Mouse (Mus musculus): ENCODE measurements around the gene Nrgn. TPM values are rescaled to one million over a fixed set of nuclear protein-coding genes. Genes with fewer than 3 reads are reported as not detected.

Nrgn gene
- total and polyA plus RNA-seq, 3 experiments, result 149 to 2,443 (median 474) TPM

DNA sequence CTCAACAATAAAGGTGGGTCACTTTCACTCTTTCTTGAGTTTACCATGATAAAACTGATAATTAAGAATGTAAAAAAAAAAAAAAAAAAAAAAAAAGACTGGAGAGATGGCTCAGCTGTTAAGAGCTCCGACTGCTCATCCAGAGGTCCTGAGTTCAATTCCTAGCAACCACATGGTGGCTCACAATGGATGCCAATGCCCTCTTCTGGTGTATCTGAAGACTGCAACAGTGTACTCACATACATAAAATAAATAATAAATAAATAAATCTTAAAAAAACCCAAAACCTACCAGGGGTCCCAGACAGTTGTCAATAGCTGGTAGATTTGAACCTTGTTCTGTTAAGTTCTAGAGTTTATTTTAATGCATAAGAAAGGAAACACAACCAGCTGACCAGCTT, 5.8 kb downstream of the Nrgn start:
- H3K4me1 ChIP-seq (ENCODE audit: insufficient read depth, low read depth, low read length), result peaks cover 79% of the 10 kb centered on the region
- H3K9me3 ChIP-seq (replicated peaks), result no peaks in the 10 kb centered on the region
- no peak for ATAC-seq (ENCODE audit: extremely low read depth, insufficient number of reproducible peaks, low FRiP score, poor library complexity, severe bottlenecking)
- TF ChIP-seq CTCF (IDR thresholded peaks at IDR 0.05; ENCODE audit: low read depth, low read length), result no peak
- TF ChIP-seq GATA2 (IDR thresholded peaks at IDR 0.05; ENCODE audit: borderline replicate concordance, low read depth, low read length), result no peak
- no peak for TF ChIP-seq GATA1 (IDR thresholded peaks at IDR 0.05; ENCODE audit: borderline replicate concordance, low read length)
- no peak for TF ChIP-seq TAL1 (conservative IDR thresholded peaks at IDR 0.05; ENCODE audit: low read depth, low read length)
- TF ChIP-seq POLR2AphosphoS5 (IDR thresholded peaks at IDR 0.05; ENCODE audit: insufficient replicate concordance, low read depth, low read length), result no peak
- no peak overlapping the region for H3K4me3 ChIP-seq (ENCODE audit: low read depth, low read length)
- DNase-seq (ENCODE audit: low spot score), result no peak
- H3K36me3 ChIP-seq (replicated peaks), result peaks cover 76% of the 10 kb centered on the region
- H3K27me3 ChIP-seq (ENCODE audit: insufficient read depth, low read length), result no peaks in the 10 kb centered on the region

DNA sequence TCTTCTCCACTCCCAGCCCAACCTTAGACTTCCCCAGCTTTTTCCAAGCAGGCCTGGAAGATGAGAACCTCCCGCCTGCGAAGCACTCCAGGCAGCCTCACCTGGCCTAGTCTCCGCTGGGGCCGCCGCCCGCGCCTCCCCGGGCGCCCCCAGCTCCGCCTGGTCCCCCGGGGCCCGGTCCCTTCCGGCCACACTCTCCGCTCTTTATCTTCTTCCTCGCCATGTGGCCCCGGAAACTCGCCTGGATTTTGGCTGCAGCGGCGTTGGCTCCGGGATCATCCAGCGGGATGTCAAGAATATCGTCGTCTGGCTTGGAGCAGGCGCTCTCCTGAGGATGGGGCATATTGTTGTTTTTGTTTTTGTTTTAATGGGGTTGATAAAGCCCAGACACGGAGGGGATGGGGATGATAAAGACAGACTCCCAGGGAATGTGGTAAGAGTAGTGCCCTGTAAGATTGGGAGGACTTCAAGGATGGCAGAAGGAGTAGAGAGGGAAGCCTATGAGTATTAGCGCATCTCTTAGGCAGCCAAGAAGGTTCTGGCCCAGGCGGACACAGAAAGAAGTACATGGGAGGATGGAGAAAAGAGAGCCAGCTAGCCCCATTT, 6.8 kb downstream of the Nrgn start:
- ATAC-seq (ENCODE audit: extremely low read depth, insufficient number of reproducible peaks, low FRiP score, poor library complexity, severe bottlenecking) (no peak), DNase-seq (ENCODE audit: low spot score) (no peak)
- Histone ChIP-seq H3K4me1 (ENCODE audit: insufficient read depth, low read depth, low read length) (peaks cover 84% of the 10 kb centered on the region), H3K9me3 (replicated peaks) (no peaks in the 10 kb centered on the region), H3K27me3 (ENCODE audit: insufficient read depth, low read length) (no peaks in the 10 kb centered on the region), H3K4me3 (ENCODE audit: low read depth, low read length) (peak overlapping the region; percentile 31; the same call in 1 of the 2 replicates), H3K36me3 (replicated peaks) (peaks cover 77% of the 10 kb centered on the region)
- TF ChIP-seq CTCF (IDR thresholded peaks at IDR 0.05; ENCODE audit: low read depth, low read length) (no peak), GATA1 (IDR thresholded peaks at IDR 0.05; ENCODE audit: borderline replicate concordance, low read length) (no peak), POLR2AphosphoS5 (IDR thresholded peaks at IDR 0.05; ENCODE audit: insufficient replicate concordance, low read depth, low read length) (no peak), TAL1 (conservative IDR thresholded peaks at IDR 0.05; ENCODE audit: low read depth, low read length) (no peak), GATA2 (IDR thresholded peaks at IDR 0.05; ENCODE audit: borderline replicate concordance, low read depth, low read length) (no peak)

DNA sequence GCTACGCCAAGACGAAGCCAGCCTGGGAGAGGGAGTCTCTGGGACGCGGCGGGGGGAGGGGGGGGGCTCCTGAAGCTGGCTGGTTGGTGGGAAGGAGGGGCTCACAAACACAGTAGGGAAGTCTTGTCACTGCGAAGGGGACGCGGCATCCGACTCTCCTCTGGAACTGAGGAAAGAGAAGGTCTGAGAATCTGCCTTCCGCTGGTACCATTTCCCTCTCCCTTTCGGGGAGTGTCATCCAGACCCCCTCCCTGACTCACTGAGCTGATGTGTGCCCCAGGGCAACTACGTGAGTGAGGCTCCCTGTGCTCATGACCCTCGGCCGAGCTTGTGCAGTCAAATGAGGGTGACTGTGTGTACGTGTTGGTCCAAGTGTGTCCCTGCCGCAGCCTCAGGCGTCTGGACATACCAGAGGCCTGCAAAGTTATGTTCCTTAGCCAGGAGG, 7.5 kb downstream of the Nrgn start:
- peaks cover 73% of the 10 kb centered on the region for H3K36me3 ChIP-seq (replicated peaks)
- TF ChIP-seq POLR2AphosphoS5 (IDR thresholded peaks at IDR 0.05; ENCODE audit: insufficient replicate concordance, low read depth, low read length), result no peak
- TF ChIP-seq GATA1 (IDR thresholded peaks at IDR 0.05; ENCODE audit: borderline replicate concordance, low read length), result no peak
- TF ChIP-seq CTCF (IDR thresholded peaks at IDR 0.05; ENCODE audit: low read depth, low read length), result no peak
- no peak for TF ChIP-seq GATA2 (IDR thresholded peaks at IDR 0.05; ENCODE audit: borderline replicate concordance, low read depth, low read length)
- TF ChIP-seq TAL1 (conservative IDR thresholded peaks at IDR 0.05; ENCODE audit: low read depth, low read length), result no peak
- H3K27me3 ChIP-seq (ENCODE audit: insufficient read depth, low read length), result no peaks in the 10 kb centered on the region
- DNase-seq (ENCODE audit: low spot score) (no peak), ATAC-seq (ENCODE audit: extremely low read depth, insufficient number of reproducible peaks, low FRiP score, poor library complexity, severe bottlenecking) (no peak)
- H3K4me1 ChIP-seq (ENCODE audit: insufficient read depth, low read depth, low read length), result peaks cover 80% of the 10 kb centered on the region
- peak overlapping the region; percentile 60; the same call in 1 of the 2 replicates for H3K4me3 ChIP-seq (ENCODE audit: low read depth, low read length)
- H3K9me3 ChIP-seq (replicated peaks), result no peaks in the 10 kb centered on the region

DNA sequence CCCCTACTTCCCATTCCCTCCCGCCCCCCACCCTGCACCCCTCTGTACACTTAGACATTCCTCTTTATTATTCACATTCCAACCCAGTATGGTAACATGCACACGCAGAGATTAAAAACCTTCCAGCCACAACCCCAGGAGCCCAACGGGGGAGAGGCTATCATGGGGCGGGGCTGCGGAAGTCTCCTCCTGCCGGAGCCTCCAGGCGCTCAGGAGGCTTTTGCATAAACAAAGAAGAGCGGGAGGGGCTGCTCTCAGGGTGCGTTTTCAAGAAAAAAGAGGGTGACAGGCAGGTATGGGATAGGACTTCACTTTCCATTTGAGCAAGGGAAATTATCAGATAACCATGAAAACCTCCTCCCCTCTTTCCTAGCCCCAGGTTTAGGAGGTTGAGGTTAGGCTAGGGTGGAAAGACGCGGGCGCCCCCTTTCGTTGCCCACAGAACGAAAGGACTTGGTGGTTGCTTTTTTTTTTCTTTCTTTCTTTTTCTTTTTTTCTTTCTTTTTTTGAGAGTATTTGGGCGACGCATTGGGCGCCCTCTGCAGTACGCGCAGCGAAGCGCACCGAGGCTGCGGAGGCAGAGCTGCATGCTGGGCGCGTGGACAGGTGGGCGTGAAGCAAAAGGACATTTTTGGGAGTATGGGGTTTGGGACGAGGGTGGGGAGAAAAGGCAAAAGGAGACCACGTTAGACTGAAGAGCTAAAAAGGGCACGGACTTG, 8.1 kb downstream of the Nrgn start:
- TF ChIP-seq GATA1 (IDR thresholded peaks at IDR 0.05; ENCODE audit: borderline replicate concordance, low read length) (no peak), POLR2AphosphoS5 (IDR thresholded peaks at IDR 0.05; ENCODE audit: insufficient replicate concordance, low read depth, low read length) (no peak), CTCF (IDR thresholded peaks at IDR 0.05; ENCODE audit: low read depth, low read length) (0 out of 2 replicates have a peak, but pooled peaks have one; percentile 9), GATA2 (IDR thresholded peaks at IDR 0.05; ENCODE audit: borderline replicate concordance, low read depth, low read length) (no peak), TAL1 (conservative IDR thresholded peaks at IDR 0.05; ENCODE audit: low read depth, low read length) (no peak)
- H3K4me3 ChIP-seq (ENCODE audit: low read depth, low read length), result peak overlapping the region; percentile 60; the same call in 1 of the 2 replicates
- ATAC-seq (ENCODE audit: extremely low read depth, insufficient number of reproducible peaks, low FRiP score, poor library complexity, severe bottlenecking) (no peak), DNase-seq (ENCODE audit: low spot score) (peak; percentile 55)
- H3K36me3 ChIP-seq (replicated peaks), result peaks cover 68% of the 10 kb centered on the region
- peaks cover 3% of the 10 kb centered on the region for H3K27me3 ChIP-seq (ENCODE audit: insufficient read depth, low read length)
- H3K4me1 ChIP-seq (ENCODE audit: insufficient read depth, low read depth, low read length), result peaks cover 74% of the 10 kb centered on the region
- H3K9me3 ChIP-seq (replicated peaks), result no peaks in the 10 kb centered on the region

DNA sequence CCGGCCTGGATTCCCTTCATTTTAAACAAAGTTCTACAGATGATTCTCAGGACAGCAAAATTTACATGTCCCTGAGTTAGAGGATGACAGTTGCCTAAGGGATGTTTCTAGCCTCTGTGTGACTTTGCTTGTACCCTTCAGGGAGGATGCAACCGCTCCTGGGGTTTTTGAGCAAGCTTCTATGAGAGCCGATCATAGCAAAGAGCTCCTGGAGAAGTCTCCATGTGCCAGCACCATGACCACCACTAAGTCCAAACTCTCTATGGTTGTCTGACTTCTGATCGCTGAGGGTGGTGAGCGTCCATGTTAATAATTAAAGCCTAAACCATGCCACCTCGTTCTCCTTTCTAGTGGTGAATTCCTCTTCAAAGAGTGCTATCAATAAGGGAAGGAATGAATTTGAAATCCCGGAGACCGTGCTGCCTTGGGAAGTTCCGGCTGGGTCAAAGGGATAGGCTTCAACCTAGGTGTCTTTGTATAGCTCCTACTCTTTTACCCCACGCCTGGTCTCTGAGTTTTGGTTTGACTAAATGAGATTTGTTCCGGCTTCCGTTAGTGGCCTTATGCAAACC, 8.7 kb downstream of the Nrgn start:
- Histone ChIP-seq H3K9me3 (replicated peaks) (no peaks in the 10 kb centered on the region), H3K4me1 (ENCODE audit: insufficient read depth, low read depth, low read length) (peaks cover 70% of the 10 kb centered on the region), H3K4me3 (ENCODE audit: low read depth, low read length) (no peak overlapping the region), H3K36me3 (replicated peaks) (peaks cover 61% of the 10 kb centered on the region), H3K27me3 (ENCODE audit: insufficient read depth, low read length) (peaks cover 9% of the 10 kb centered on the region)
- no peak for TF ChIP-seq GATA2 (IDR thresholded peaks at IDR 0.05; ENCODE audit: borderline replicate concordance, low read depth, low read length)
- no peak for TF ChIP-seq GATA1 (IDR thresholded peaks at IDR 0.05; ENCODE audit: borderline replicate concordance, low read length)
- TF ChIP-seq POLR2AphosphoS5 (IDR thresholded peaks at IDR 0.05; ENCODE audit: insufficient replicate concordance, low read depth, low read length), result no peak
- TF ChIP-seq CTCF (IDR thresholded peaks at IDR 0.05; ENCODE audit: low read depth, low read length), result no peak
- TF ChIP-seq TAL1 (conservative IDR thresholded peaks at IDR 0.05; ENCODE audit: low read depth, low read length), result no peak
- DNase-seq (ENCODE audit: low spot score), result no peak
- no peak for ATAC-seq (ENCODE audit: extremely low read depth, insufficient number of reproducible peaks, low FRiP score, poor library complexity, severe bottlenecking)
